Mouse (Mus musculus) embryonic facial prominence, embryonic 12.5 days (tissue): ENCODE results near the gene Ltb4r2. TPM values are rescaled to one million over a fixed set of nuclear protein-coding genes. Genes with fewer than 3 reads are reported as not detected.

ENCODE experiments used
- ATAC-seq: fragments of 200-750 bp; cut with Nextera tagmentation; 2 replicates; pipeline ENCODE4 v1.8.0; 2017; ENCODE audit not compliant: insufficient number of reproducible peaks, insufficient read depth, low FRiP score, low TSS enrichment
- H3K27ac ChIP-seq: fragments of 300-500 bp; sonication (generic); 2 replicates; pipeline ENCODE4 v1.5.1; 2016; ENCODE audit warnings: mild to moderate bottlenecking
- H3K27me3 ChIP-seq: fragments of 300-500 bp; sonication (generic); 2 replicates; pipeline ENCODE4 v1.6.1; 2016; ENCODE audit warnings: mild to moderate bottlenecking, moderate library complexity
- H3K36me3 ChIP-seq: fragments of 300-500 bp; sonication (generic); 2 replicates; pipeline ENCODE4 v1.6.1; 2016; ENCODE audit warnings: mild to moderate bottlenecking
- H3K4me1 ChIP-seq: fragments of 300-500 bp; sonication (generic); 2 replicates; pipeline ENCODE4 v1.6.1; 2016
- H3K4me2 ChIP-seq: fragments of 300-500 bp; sonication (generic); replicated peaks from 2 replicates; pipeline ENCODE4 v1.6.1; 2016; ENCODE audit warnings: mild to moderate bottlenecking, moderate library complexity
- H3K4me3 ChIP-seq: fragments of 300-500 bp; sonication (generic); 2 replicates; pipeline ENCODE4 v1.5.1; 2016; ENCODE audit warnings: mild to moderate bottlenecking
- H3K9ac ChIP-seq: fragments of 300-500 bp; sonication (generic); 2 replicates; pipeline ENCODE4 v1.6.1; 2016; ENCODE audit warnings: mild to moderate bottlenecking, moderate library complexity
- H3K9me3 ChIP-seq: fragments of 300-500 bp; sonication (generic); 2 replicates; pipeline ENCODE4 v1.6.1; 2016; ENCODE audit warnings: mild to moderate bottlenecking, moderate library complexity
- WGBS: fragments of 180-500 bp; shearing (Covaris S2); methylation state at CpG from one replicate; pipeline ENCODE4 v1.1.7; 2016; 5-methylcytosine and 5-hydroxymethylcytosine counted together
- polyA plus RNA-seq: library from polyadenylated mRNA; unstranded; fragments of >200 nt; fragmentation: Nextera tagmentation; extraction: Ambion mirVana; gene quantifications from 2 replicates; pipeline ENCODE4 v1.2.1, GENCODE M21; 2016

Gene Ltb4r2
- polyA plus RNA-seq, 1 experiment from 2014 or later, result 0.60 TPM

DNA sequence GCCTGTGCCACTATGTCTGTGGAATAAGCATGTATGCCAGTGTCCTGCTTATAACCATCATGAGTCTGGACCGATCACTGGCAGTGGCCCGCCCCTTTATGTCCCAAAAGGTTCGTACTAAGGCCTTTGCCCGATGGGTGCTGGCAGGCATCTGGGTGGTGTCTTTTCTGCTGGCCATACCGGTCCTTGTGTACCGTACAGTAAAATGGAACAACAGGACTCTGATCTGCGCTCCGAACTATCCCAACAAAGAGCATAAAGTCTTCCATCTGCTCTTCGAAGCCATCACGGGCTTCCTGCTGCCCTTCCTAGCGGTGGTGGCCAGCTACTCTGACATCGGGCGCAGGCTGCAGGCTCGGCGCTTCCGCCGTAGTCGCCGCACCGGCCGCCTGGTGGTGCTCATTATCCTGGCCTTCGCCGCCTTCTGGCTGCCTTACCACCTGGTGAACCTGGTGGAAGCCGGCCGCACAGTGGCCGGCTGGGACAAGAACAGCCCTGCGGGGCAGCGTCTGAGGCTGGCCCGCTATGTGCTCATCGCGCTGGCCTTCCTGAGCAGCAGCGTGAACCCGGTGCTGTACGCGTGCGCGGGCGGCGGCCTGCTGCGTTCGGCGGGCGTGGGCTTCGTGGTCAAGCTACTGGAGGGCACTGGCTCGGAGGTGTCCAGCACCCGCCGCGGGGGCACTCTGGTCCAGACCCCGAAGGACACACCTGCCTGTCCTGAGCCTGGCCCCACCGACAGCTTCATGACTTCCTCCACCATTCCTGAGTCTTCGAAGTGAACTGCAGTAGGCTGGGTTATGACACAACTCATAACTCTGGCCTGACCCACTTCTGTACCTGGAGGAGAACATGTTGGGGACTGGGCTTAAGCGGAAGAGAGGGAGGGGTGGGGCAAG lies 6.5 kb downstream of the Ltb4r2 start:
- H3K4me3 ChIP-seq, result peak overlapping the region; percentile 37
- 12% methylated on average over 52 of the region's 52 CpGs for WGBS
- peaks cover 60% of the 10 kb centered on the region for H3K27me3 ChIP-seq
- H3K36me3 ChIP-seq, result no peaks in the 10 kb centered on the region
- no peak overlapping the region for H3K27ac ChIP-seq
- H3K9me3 ChIP-seq, result no peaks in the 10 kb centered on the region
- H3K4me2 ChIP-seq, result peak overlapping the region; percentile 79
- no peak for ATAC-seq
- peaks cover 8% of the 10 kb centered on the region for H3K4me1 ChIP-seq
- H3K9ac ChIP-seq, result peak overlapping the region; percentile 52

DNA sequence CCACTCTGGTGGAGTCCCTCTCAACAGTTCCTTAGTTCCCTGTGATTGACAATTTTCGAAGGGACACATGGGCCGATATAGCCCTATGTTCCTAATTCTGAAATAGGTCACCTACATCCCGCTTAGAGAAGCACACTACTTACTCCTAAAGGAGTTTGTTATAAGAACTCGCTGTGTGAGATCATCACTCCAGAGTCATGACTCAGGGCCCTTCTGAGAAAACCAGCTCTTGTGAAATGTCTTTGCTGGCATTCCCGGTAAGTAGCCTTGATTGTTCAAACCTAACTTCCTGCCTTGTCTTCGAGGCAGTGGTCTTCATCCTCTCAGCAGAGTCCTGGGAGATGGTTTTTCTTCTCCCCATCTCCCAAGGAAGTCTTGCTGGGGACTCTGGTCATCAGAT lies 7.3 kb downstream of the Ltb4r2 start:
- no peak overlapping the region for H3K4me3 ChIP-seq
- no peak overlapping the region for H3K4me2 ChIP-seq
- no peaks in the 10 kb centered on the region for H3K36me3 ChIP-seq
- no peak overlapping the region for H3K9ac ChIP-seq
- H3K9me3 ChIP-seq, result no peaks in the 10 kb centered on the region
- WGBS, result 88% methylated on average over 6 of the region's 6 CpGs
- ATAC-seq, result no peak
- H3K4me1 ChIP-seq, result peaks cover 8% of the 10 kb centered on the region
- no peak overlapping the region for H3K27ac ChIP-seq
- H3K27me3 ChIP-seq, result peaks cover 53% of the 10 kb centered on the region

DNA sequence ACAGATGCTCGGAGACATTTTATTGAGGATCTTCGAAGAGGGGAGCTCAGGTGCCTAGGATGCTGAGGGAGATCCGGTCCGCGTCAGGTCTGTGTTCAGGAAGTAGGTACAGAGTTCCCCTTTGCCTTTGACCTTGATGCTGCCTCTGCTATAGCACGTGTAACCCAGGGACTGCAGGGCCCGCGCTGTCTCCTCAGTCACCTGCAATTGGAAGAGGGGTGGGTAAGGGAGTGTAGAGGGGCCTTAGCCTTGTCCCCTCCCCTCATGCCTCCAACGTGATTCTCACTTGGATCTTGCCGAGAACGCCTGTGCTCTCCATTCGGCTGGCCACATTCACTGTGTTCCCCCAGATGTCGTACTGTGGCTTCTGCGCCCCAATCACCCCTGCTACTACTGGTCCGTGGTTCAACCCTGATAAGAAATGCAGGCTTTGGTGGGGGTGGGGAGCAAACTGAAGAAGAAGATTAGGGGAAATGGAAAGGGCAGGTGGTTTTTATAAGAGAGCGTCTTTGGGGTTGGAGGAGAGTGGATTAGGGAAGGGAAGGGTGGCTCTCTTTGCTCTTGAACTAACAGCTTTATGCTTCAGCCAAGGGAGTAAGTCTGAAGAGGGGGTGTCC lies 8.0 kb downstream of the Ltb4r2 start:
- Histone ChIP-seq H3K9ac (no peak overlapping the region), H3K36me3 (no peaks in the 10 kb centered on the region), H3K9me3 (no peaks in the 10 kb centered on the region), H3K4me2 (no peak overlapping the region), H3K4me1 (peaks cover 8% of the 10 kb centered on the region), H3K27ac (no peak overlapping the region), H3K4me3 (no peak overlapping the region), H3K27me3 (peaks cover 50% of the 10 kb centered on the region)
- WGBS, result 76% methylated on average over 16 of the region's 16 CpGs
- no peak for ATAC-seq

- H3K9me3 ChIP-seq, result no peaks in the 10 kb centered on the region
These were observed 15.5 kb downstream of the Ltb4r2 start for GRCm38 (mm10) chr14:55776711-55777110.

GRCm38 (mm10) chr14:55777176-55777575 lies 15.9 kb downstream of the Ltb4r2 start:
- no peak overlapping the region for H3K9ac ChIP-seq
- H3K27ac ChIP-seq, result no peak overlapping the region
- peaks cover 16% of the 10 kb centered on the region for H3K4me1 ChIP-seq
- no peak for ATAC-seq
- WGBS, result 34% methylated on average over 3 of the region's 3 CpGs
- no peaks in the 10 kb centered on the region for H3K9me3 ChIP-seq
- H3K4me2 ChIP-seq, result no peak overlapping the region
- peaks cover 5% of the 10 kb centered on the region; the same call in 1 of the 2 replicates for H3K27me3 ChIP-seq
- H3K36me3 ChIP-seq, result no peaks in the 10 kb centered on the region; the same call in 1 of the 2 replicates
- no peak overlapping the region for H3K4me3 ChIP-seq

More at GRCm38 (mm10) chr14:55776711-55777110, 15.5 kb downstream of the Ltb4r2 start:
- peaks cover 11% of the 10 kb centered on the region for H3K4me1 ChIP-seq
- ATAC-seq, result no peak
- H3K9ac ChIP-seq, result no peak overlapping the region
- H3K27me3 ChIP-seq, result peaks cover 3% of the 10 kb centered on the region; the same call in 1 of the 2 replicates
- no peak overlapping the region for H3K4me3 ChIP-seq
- 58% methylated on average over 7 of the region's 7 CpGs for WGBS
- no peak overlapping the region for H3K27ac ChIP-seq
- H3K4me2 ChIP-seq, result no peak overlapping the region
- no peaks in the 10 kb centered on the region; the same call in 1 of the 2 replicates for H3K36me3 ChIP-seq

DNA sequence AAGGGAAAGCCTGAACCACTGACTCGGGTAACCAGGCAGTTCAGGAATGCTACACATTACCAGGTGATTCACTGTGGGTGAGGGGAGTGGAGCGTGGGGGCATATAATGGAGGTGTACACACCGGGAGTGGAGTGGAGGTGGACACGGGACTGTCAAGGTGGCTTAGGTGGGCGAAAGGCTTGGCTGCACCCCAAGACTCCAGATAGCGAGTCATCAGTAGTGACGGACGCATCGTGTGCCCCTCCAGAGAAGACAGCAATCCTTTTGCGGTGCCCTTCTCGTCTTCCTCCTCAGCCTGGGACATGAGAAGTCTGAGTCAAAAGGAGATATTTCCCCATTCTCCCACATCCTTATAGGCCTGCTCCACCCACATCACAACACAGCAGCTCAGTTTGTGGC lies 16.6 kb downstream of the Ltb4r2 start:
- ATAC-seq, result no peak
- H3K4me1 ChIP-seq, result peaks cover 22% of the 10 kb centered on the region
- H3K27ac ChIP-seq, result no peak overlapping the region
- no peak overlapping the region for H3K4me2 ChIP-seq
- H3K36me3 ChIP-seq, result no peaks in the 10 kb centered on the region; the same call in 1 of the 2 replicates
- H3K4me3 ChIP-seq, result no peak overlapping the region
- 90% methylated on average over 11 of the region's 11 CpGs for WGBS
- H3K9ac ChIP-seq, result no peak overlapping the region
- H3K9me3 ChIP-seq, result no peaks in the 10 kb centered on the region
- peaks cover 5% of the 10 kb centered on the region; the same call in 1 of the 2 replicates for H3K27me3 ChIP-seq

GRCm38 (mm10) chr14:55778686-55779085 lies 17.5 kb downstream of the Ltb4r2 start:
- WGBS, result 88% methylated on average over 15 of the region's 15 CpGs
- Histone ChIP-seq H3K4me3 (no peak overlapping the region), H3K36me3 (no peaks in the 10 kb centered on the region; the same call in 1 of the 2 replicates), H3K4me2 (no peak overlapping the region), H3K27ac (no peak overlapping the region), H3K9me3 (no peaks in the 10 kb centered on the region), H3K27me3 (peaks cover 5% of the 10 kb centered on the region; the same call in 1 of the 2 replicates), H3K9ac (no peak overlapping the region), H3K4me1 (peaks cover 23% of the 10 kb centered on the region)
- no peak for ATAC-seq

DNA sequence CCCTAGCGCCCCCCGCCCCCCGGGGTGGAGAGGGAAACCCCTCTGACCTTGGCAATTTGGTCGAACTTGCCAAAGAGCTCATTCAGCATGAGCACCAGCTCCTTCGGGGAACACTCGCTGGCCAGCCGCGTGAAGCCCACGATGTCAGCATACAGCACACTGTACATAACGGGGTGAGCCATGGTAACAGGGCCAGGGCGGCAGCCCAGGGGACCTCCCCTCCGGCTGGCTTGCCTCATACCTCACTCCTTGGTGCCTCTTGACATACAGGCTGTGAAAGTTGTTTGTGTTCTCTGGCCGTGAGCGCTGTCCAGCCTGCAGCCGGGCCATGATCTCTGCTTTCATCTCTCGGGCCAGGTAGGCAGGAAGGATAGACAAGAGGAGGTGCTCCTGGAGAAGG lies 18.4 kb downstream of the Ltb4r2 start:
- no peak overlapping the region for H3K4me2 ChIP-seq
- H3K9me3 ChIP-seq, result no peaks in the 10 kb centered on the region
- 63% methylated on average over 16 of the region's 16 CpGs for WGBS
- H3K27ac ChIP-seq, result no peak overlapping the region
- no peak overlapping the region for H3K4me3 ChIP-seq
- peaks cover 29% of the 10 kb centered on the region for H3K4me1 ChIP-seq
- peaks cover 14% of the 10 kb centered on the region for H3K27me3 ChIP-seq
- H3K9ac ChIP-seq, result no peak overlapping the region
- ATAC-seq, result no peak
- no peaks in the 10 kb centered on the region; the same call in 1 of the 2 replicates for H3K36me3 ChIP-seq

GRCm38 (mm10) chr14:55780736-55781135 lies 19.5 kb downstream of the Ltb4r2 start:
- no peak for ATAC-seq
- H3K27me3 ChIP-seq, result peaks cover 22% of the 10 kb centered on the region
- H3K9me3 ChIP-seq, result no peaks in the 10 kb centered on the region
- WGBS, result 84% methylated on average over 11 of the region's 11 CpGs
- no peak overlapping the region for H3K4me3 ChIP-seq
- peaks cover 29% of the 10 kb centered on the region for H3K4me1 ChIP-seq
- no peak overlapping the region for H3K4me2 ChIP-seq
- no peak overlapping the region for H3K9ac ChIP-seq
- no peaks in the 10 kb centered on the region for H3K36me3 ChIP-seq
- no peak overlapping the region for H3K27ac ChIP-seq

DNA sequence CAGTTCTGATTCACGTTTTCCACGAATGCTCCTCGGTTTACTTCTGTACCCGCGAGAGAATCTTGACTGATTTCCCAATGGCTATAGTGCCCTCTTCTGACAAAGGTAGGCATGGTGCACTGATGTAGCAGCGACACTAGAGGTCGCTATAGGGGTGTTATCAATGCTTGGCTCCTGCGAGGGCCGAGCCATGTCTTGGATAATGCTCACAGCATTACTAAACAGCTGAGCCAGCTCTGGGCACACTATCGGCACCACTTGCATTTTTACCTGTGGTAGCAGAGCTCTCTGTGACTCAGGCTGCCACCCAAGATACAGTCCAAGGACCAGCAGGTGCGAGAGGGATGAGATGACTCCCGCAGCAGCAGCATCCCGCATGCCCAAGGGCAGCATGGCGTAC lies 20.1 kb downstream of the Ltb4r2 start:
- no peaks in the 10 kb centered on the region for H3K36me3 ChIP-seq
- H3K4me1 ChIP-seq, result peaks cover 29% of the 10 kb centered on the region
- no peaks in the 10 kb centered on the region for H3K9me3 ChIP-seq
- peak overlapping the region; percentile 63 for H3K4me2 ChIP-seq
- peak; percentile 62; the same call in 1 of the 2 replicates for ATAC-seq
- peaks cover 28% of the 10 kb centered on the region for H3K27me3 ChIP-seq
- peak overlapping the region; percentile 32 for H3K9ac ChIP-seq
- WGBS, result 16% methylated on average over 14 of the region's 14 CpGs
- peak overlapping the region; percentile 16 for H3K4me3 ChIP-seq
- no peak overlapping the region for H3K27ac ChIP-seq

GRCm38 (mm10) chr14:55782361-55782960 lies 21.2 kb downstream of the Ltb4r2 start:
- ATAC-seq, result no peak
- Histone ChIP-seq H3K9me3 (no peaks in the 10 kb centered on the region), H3K9ac (peak overlapping the region; percentile 32; the same call in 1 of the 2 replicates), H3K27ac (peak overlapping the region; percentile 73), H3K4me3 (peak overlapping the region; percentile 42), H3K4me1 (peaks cover 29% of the 10 kb centered on the region), H3K27me3 (peaks cover 40% of the 10 kb centered on the region), H3K36me3 (no peaks in the 10 kb centered on the region), H3K4me2 (peak overlapping the region; percentile 63)
- WGBS, result 42% methylated on average over 9 of the region's 9 CpGs
